Mouse (Mus musculus): Measurements from ENCODE around the gene Mical1.

- no peak for TF ChIP-seq CTCF (IDR thresholded peaks at IDR 0.05; ENCODE audit: low read depth)
- no peak for TF ChIP-seq EP300 (IDR thresholded peaks at IDR 0.05; ENCODE audit: low read depth)
Measured at GRCm38 (mm10) chr10:41467325-41467724, 8.8 kb upstream of the Mical1 start.

All from heart, postnatal 0 days (tissue).